Mouse (Mus musculus): ENCODE results near the gene Pxn.

DNA sequence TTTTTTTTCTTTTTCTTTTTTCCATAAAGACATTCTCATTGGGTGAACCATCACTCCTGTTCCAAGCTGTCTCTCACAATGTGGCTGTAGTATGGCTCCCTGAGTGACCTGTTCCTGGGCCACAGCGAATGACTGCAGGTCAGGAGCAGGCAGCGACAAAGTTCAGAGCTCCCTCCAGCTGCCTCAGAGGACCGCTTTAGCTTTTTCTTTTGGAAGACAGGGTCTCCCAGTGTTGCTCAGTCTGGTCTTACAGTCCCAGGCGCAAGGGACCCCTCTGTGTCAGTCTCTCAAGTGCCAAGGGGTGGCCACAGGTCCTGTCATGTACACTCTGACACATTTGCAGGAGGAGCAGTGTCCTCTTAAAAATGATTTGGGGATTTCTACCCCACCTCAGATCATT is 16.1 kb downstream of the Pxn start:
- TF ChIP-seq CTCF (IDR thresholded peaks at IDR 0.05; ENCODE audit: low read depth) (no peak), EP300 (IDR thresholded peaks at IDR 0.05; ENCODE audit: low read depth) (no peak)

Data from liver, embryonic 14.5 days (tissue).